Mouse (Mus musculus) limb, embryonic 15.5 days (tissue): ENCODE results near the gene Pcid2. TPM values are rescaled to one million over a fixed set of nuclear protein-coding genes. Genes with fewer than 3 reads are reported as not detected.
"Not testable (repeated sequence)": the region's sequence is repeated elsewhere in the genome, so short reads cannot be mapped to it uniquely, and the experiment has no call there.

Source experiments
- ATAC-seq: fragments of 200-750 bp; cut with Nextera tagmentation; 2 replicates; pipeline ENCODE4 v1.8.0; 2017; ENCODE audit warnings: low read depth, moderate TSS enrichment; ENCODE audit not compliant: insufficient number of reproducible peaks, low FRiP score, low TSS enrichment
- H3K27ac ChIP-seq: fragments of 300-500 bp; sonication (generic); 2 replicates; pipeline ENCODE4 v1.5.1; 2015; ENCODE audit warnings: moderate library complexity, mild to moderate bottlenecking, inconsistent platforms
- H3K27me3 ChIP-seq: fragments of 300-500 bp; sonication (generic); 2 replicates; pipeline ENCODE4 v1.6.1; 2015; ENCODE audit warnings: inconsistent platforms
- H3K36me3 ChIP-seq: fragments of 300-500 bp; sonication (generic); 2 replicates; pipeline ENCODE4 v1.6.1; 2015; ENCODE audit warnings: inconsistent platforms
- H3K4me1 ChIP-seq: fragments of 300-500 bp; sonication (generic); 2 replicates; pipeline ENCODE4 v1.6.1; 2015; ENCODE audit warnings: inconsistent platforms
- H3K4me2 ChIP-seq: fragments of 300-500 bp; sonication (generic); 2 replicates; pipeline ENCODE4 v1.6.1; 2015; ENCODE audit warnings: mild to moderate bottlenecking, inconsistent platforms
- H3K4me3 ChIP-seq: fragments of 300-500 bp; sonication (generic); 2 replicates; pipeline ENCODE4 v1.5.1; 2015; ENCODE audit warnings: mild to moderate bottlenecking, inconsistent platforms
- H3K9ac ChIP-seq: fragments of 300-500 bp; sonication (generic); 2 replicates; pipeline ENCODE4 v1.6.1; 2015; ENCODE audit warnings: inconsistent platforms
- H3K9me3 ChIP-seq: fragments of 300-500 bp; sonication (generic); 2 replicates; pipeline ENCODE4 v1.6.1; 2016; ENCODE audit warnings: inconsistent platforms
- WGBS: fragments of 180-500 bp; shearing (Covaris S2); methylation state at CpG from one replicate; pipeline ENCODE4 v1.1.7; 2015; 5-methylcytosine and 5-hydroxymethylcytosine counted together
- polyA plus RNA-seq: library from polyadenylated mRNA; unstranded; fragments of >200 nt; fragmentation: Nextera tagmentation; extraction: Ambion mirVana; gene quantifications from 2 replicates; pipeline ENCODE4 v1.2.1, GENCODE M21; 2015

The Pcid2 gene
- polyA plus RNA-seq, 1 experiment from 2014 or later: 37.8 TPM

DNA sequence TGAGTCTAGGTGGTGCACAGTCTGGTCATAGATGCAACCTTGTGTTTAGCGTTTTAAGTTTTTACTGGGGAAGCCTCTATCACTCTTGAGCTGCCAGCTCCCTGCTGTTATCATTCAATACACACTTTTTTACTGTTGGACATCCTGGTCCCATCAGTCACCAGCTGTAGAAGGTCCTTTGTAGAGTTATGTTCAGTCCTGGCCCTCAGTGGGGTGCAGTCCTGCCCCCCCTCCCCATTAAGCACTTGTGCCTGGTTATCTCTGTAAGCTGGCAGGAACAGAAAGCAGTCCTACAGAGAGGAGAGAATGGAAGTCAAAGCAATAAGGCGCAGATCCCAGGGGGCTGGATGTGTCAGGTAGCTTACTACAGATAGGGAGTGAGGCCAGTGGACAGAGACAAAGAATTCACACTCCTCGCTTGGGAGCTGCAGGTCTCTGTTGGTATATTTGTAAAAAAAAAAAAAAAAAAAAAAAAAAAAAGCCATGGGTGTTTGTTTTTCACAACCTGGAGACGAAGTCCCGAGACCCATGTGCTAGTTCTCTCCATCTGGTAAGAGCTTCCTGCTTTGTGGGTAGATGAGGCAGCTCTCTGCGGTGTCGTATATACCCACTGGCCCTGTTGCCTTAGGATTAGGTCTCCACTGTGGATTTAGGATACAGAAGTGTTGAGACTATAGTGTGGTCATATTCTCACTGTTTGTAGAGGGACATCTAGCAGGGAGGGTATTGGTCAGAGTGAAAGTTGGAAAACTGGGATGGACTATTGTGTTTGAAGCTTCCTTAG is 15.8 kb upstream of the Pcid2 start:
- WGBS: 89% methylated on average over 7 of the region's 7 CpGs
- no peaks in the 10 kb centered on the region for H3K27me3 ChIP-seq
- no peak for ATAC-seq
- no peak overlapping the region for H3K9ac ChIP-seq
- no peak overlapping the region for H3K4me2 ChIP-seq
- H3K9me3 ChIP-seq: no peaks in the 10 kb centered on the region
- peaks cover 82% of the 10 kb centered on the region for H3K36me3 ChIP-seq
- no peak overlapping the region for H3K27ac ChIP-seq
- no peaks in the 10 kb centered on the region for H3K4me1 ChIP-seq
- H3K4me3 ChIP-seq: no peak overlapping the region

DNA sequence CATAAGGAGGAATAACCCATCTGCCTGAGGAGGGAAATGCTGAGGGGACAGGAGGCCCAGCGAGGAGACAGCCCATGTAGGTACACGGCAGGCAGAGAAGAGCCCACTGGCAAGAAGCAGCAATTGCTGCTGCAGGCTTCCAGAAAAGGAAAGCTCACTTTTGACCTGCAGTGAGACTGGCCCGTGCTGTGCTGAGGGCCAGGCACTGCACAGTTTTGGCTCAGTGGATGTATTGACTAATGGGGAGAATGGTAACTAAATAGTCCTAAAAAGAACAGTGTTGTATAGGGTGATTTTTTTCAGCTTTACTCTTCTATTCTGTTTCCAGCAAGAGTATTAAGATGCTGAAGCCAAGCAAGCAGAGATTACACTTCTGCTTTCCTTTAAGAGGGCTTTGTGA is 13.3 kb upstream of the Pcid2 start:
- peaks cover 75% of the 10 kb centered on the region for H3K36me3 ChIP-seq
- no peak overlapping the region for H3K4me3 ChIP-seq
- H3K27ac ChIP-seq: no peak overlapping the region
- ATAC-seq: no peak
- no peaks in the 10 kb centered on the region for H3K9me3 ChIP-seq
- 85% methylated on average over 3 of the region's 3 CpGs for WGBS
- H3K9ac ChIP-seq: no peak overlapping the region
- no peaks in the 10 kb centered on the region for H3K4me1 ChIP-seq
- no peaks in the 10 kb centered on the region for H3K27me3 ChIP-seq
- no peak overlapping the region for H3K4me2 ChIP-seq

DNA sequence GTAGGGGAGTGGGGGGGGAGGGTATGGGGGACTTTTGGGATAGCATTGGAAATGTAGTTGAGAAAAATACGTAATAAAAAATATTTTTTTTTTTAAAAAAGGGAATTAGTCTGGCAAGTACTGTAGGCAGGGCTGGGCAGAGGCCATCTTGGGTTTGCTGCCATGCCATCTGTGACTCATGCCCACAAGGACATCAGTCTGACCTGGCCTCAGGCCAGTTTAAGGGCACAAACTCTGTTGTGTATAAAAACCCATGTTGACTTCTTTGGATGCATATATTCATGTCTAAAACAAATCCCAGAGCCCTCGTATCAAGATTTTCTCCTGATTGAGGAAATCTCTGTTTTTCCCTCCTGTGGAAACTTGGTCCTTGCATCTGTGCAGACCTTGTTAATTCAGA is 11.8 kb upstream of the Pcid2 start:
- no peak overlapping the region for H3K9ac ChIP-seq
- no peaks in the 10 kb centered on the region for H3K27me3 ChIP-seq
- no peak overlapping the region for H3K4me3 ChIP-seq
- no peak overlapping the region for H3K27ac ChIP-seq
- peaks cover 70% of the 10 kb centered on the region for H3K36me3 ChIP-seq
- no peak overlapping the region for H3K4me2 ChIP-seq
- 93% methylated on average over 2 of the region's 2 CpGs for WGBS
- no peaks in the 10 kb centered on the region for H3K9me3 ChIP-seq
- ATAC-seq: no peak
- H3K4me1 ChIP-seq: no peaks in the 10 kb centered on the region

DNA sequence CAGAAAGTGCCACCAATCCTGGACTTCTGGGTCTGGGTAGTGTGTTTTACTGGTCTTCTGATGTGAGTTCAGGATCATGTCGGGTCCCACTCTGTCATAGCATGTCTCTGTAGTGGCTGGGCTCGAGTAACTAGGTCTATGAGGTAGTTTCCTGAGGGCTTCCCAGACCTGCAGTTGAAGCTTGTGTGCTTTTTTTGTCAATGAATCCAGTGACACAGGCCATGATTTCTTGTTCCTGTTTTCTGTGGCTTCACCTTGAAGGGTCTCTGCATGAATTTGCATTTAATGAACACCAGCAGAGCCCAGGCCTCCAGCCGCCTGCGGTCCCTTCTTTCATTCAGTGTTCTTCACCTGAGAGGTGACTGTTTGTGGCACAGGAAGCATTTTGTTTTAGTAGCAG is 8.0 kb upstream of the Pcid2 start:
- Histone ChIP-seq H3K9ac (no peak overlapping the region), H3K36me3 (peaks cover 48% of the 10 kb centered on the region), H3K4me3 (no peak overlapping the region), H3K27me3 (no peaks in the 10 kb centered on the region), H3K9me3 (no peaks in the 10 kb centered on the region), H3K4me2 (no peak overlapping the region), H3K27ac (no peak overlapping the region), H3K4me1 (peaks cover 3% of the 10 kb centered on the region; the same call in 1 of the 2 replicates)
- ATAC-seq: no peak
- WGBS: 95% methylated on average over 4 of the region's 4 CpGs

DNA sequence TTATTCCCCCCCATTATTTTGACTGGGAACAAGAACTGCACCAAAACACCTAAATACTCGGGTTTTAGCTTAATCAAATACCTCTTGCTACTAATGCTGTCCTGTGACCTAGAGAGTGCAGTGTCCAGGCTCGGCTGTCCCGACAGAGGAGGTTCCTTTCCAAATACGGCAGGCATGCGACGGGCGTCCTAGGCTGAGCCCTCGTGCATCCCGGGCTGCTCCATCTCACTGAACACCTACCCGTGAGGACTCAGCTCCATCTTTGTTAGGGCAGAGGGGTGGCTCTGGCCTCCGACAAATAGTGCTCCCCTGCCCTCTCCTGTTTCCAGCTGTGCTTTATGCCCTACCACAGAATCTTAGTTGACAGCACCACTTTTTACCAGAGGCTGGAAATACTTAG is 6.7 kb upstream of the Pcid2 start:
- peaks cover 43% of the 10 kb centered on the region for H3K36me3 ChIP-seq
- WGBS: 88% methylated on average over 11 of the region's 11 CpGs
- no peaks in the 10 kb centered on the region for H3K9me3 ChIP-seq
- H3K9ac ChIP-seq: no peak overlapping the region
- no peaks in the 10 kb centered on the region for H3K27me3 ChIP-seq
- H3K4me3 ChIP-seq: no peak overlapping the region
- no peak for ATAC-seq
- H3K4me2 ChIP-seq: no peak overlapping the region
- peaks cover 10% of the 10 kb centered on the region; the same call in 1 of the 2 replicates for H3K4me1 ChIP-seq
- H3K27ac ChIP-seq: no peak overlapping the region

DNA sequence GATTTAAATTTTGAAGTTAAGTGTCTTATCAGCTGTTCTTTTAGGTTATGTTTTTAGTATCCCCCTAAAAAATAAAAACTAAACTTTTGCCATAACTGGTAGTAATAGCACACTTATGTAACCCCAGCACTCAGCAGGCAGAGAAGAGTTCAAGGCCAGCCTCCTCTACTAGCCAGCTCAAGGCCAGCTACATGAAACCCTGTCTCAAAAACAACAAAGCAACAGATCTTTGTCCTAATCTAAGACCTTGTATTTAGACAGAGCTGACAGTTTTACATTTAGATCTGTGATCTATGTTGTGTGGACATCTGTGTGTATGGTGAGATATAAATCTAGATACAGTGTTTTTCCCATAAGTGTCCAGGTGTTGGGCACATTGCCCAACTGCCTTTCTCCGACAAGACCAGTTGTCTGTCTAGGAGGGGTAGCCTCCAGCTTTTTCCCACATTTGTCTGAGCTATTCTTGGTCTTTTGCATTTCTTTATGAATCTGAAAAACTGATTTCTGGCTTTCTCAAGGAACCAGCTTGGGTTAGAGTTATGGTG is 4.2 kb upstream of the Pcid2 start:
- Histone ChIP-seq H3K4me2 (no peak overlapping the region), H3K27me3 (no peaks in the 10 kb centered on the region), H3K9me3 (no peaks in the 10 kb centered on the region), H3K9ac (no peak overlapping the region), H3K27ac (no peak overlapping the region), H3K4me1 (peaks cover 16% of the 10 kb centered on the region), H3K36me3 (peaks cover 31% of the 10 kb centered on the region), H3K4me3 (no peak overlapping the region)
- 39% methylated on average over 1 of the region's 1 CpGs for WGBS
- ATAC-seq: no peak

DNA sequence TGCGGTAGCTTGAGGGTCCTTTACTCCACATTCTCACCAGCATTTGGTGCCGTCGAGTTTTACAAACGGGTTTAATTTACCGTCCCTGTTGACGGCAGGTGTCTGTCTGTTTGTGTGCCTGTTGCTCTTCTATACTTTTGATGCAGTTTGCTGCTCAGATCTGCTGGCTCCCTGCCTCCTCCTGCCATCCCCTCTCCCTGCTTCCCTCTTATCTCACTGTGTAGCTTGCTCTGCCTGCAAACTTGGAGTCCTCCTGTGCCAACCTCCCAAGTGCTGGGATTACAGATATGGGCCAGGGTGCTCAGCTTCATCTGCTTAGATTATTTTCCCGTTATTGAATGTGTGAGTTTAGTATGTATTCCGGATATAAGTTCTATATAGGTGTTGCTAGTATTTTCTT is 3.7 kb upstream of the Pcid2 start:
- Histone ChIP-seq H3K36me3 (peaks cover 30% of the 10 kb centered on the region), H3K4me2 (no peak overlapping the region), H3K27ac (no peak overlapping the region), H3K27me3 (no peaks in the 10 kb centered on the region), H3K4me1 (peaks cover 19% of the 10 kb centered on the region), H3K9me3 (no peaks in the 10 kb centered on the region), H3K4me3 (no peak overlapping the region), H3K9ac (no peak overlapping the region)
- no peak for ATAC-seq
- 88% methylated on average over 8 of the region's 8 CpGs for WGBS

DNA sequence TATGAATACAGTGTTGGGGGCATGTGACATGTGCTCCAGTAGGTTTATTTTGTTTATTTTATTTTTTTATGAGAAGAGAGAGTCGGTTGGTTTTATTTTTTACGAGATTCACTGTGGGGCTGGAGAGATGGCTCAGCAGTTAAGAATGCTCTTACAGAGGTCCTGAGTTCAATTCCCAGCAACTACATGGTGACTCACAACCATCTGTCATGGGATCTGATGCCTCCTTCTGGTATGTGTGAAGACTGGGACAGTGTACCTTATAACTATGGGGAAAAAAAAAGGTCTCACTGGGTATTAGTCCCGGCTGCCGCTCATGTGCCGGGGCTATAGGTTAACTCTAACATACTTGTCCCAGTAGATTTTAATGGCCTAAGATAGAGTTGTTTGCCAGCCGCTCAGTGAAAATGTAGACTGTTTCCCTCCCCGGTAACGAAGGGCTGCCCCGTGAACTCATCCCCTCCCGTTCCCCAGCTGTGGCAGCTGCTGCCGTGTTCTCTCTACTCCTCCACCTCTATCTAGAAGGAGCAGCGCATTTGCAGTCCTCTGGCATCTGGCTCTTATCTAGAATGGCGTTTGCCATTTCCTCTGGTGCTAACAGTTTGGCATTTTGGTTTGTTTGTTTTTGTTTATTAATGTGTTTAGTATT is 2.9 kb upstream of the Pcid2 start:
- peaks cover 21% of the 10 kb centered on the region for H3K36me3 ChIP-seq
- no peak overlapping the region for H3K9ac ChIP-seq
- no peak overlapping the region for H3K4me2 ChIP-seq
- H3K27me3 ChIP-seq: no peaks in the 10 kb centered on the region
- no peak overlapping the region for H3K4me3 ChIP-seq
- H3K27ac ChIP-seq: no peak overlapping the region
- H3K4me1 ChIP-seq: peaks cover 25% of the 10 kb centered on the region
- no peak for ATAC-seq
- WGBS: 82% methylated on average over 13 of the region's 13 CpGs
- H3K9me3 ChIP-seq: no peaks in the 10 kb centered on the region

DNA sequence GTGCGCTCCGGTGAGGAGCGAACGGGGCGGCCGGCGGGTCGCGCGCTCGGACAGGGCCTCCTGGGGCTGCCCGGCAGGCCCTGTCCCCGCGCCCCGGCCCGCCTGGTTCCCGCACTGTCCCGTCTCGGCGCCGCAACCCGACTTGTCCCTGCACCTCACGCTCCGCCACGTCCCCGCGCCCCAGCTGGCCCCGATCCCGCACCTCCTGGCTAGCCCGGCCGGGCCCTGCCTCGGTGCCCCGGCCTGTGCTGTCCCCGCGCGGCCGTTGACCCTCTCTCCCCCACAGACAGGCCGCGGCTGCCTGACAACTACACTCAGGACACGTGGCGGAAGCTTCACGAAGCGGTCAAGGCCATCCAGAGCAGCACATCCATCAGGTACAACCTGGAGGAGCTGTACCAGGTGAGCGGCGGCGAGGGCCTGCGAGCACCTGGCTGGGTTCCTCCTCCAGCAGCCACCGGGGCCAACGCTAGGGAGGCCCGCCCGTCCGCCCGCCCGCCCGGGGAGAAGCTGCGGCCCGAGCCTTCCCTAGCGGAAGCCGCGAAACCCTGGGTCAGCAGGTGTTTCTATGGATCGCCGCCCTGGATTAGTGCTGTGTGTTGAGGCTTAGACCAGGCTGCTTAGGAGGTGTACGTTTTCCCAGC is 771 bp upstream of the Pcid2 start:
- H3K36me3 ChIP-seq: peaks cover 16% of the 10 kb centered on the region
- peak overlapping the region; percentile 89 for H3K27ac ChIP-seq
- peaks cover 25% of the 10 kb centered on the region for H3K4me1 ChIP-seq
- H3K9me3 ChIP-seq: no peaks in the 10 kb centered on the region
- H3K27me3 ChIP-seq: no peaks in the 10 kb centered on the region
- peak overlapping the region; percentile 95 for H3K4me3 ChIP-seq
- H3K9ac ChIP-seq: peak overlapping the region; percentile 99
- peak; percentile 41; the same call in 1 of the 2 replicates for ATAC-seq
- H3K4me2 ChIP-seq: peak overlapping the region; percentile 82
- under 1% methylated on average over 61 of the region's 63 CpGs for WGBS

DNA sequence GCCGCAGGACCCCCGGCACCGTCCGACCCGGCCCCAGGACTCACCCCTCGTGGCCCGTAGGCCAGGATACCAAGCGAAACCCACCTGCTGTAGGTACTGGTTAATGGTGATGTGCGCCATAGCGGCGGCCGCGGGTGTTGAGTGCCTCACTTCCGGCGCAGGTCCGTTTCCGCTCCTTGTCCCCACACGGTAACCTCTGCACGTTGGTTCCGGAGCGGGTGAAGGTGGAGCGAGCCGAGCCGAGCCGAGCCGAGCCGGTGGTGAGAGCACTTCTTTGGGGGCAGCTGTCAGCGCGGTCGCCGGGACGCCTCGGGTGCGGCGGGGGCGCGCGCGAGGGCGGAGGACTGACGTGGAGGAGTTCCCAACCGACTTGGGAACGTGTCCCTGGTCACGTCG is 570 bp downstream of the Pcid2 start:
- Histone ChIP-seq H3K9me3 (no peaks in the 10 kb centered on the region), H3K27ac (peak overlapping the region; percentile 93), H3K4me3 (peak overlapping the region; percentile 95), H3K4me1 (peaks cover 25% of the 10 kb centered on the region), H3K9ac (peak overlapping the region; percentile 82), H3K27me3 (no peaks in the 10 kb centered on the region), H3K4me2 (peak overlapping the region; percentile 82), H3K36me3 (peaks cover 20% of the 10 kb centered on the region)
- ATAC-seq: peak; percentile 72
- under 1% methylated on average over 45 of the region's 45 CpGs for WGBS

DNA sequence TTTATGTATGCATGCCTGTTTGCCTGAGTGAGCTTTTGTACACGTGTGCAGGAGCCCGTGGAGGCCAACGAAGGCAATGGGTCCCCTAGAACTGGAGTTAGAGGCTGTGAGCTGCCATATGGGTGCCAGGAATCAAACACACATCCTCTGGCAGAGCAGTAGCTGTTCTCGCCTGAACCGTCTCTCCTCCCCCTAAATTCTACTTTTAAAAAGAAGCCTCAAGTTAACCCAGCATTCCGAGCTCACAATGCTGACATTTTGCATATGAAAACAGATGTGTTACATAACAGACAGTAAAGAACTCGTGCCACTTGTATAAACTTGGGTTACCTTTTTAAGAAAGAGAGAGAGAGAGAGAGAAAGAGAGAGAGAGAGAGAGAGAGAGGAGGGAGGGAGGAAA is 27.7 kb downstream of the Pcid2 start:
- WGBS: 90% methylated on average over 7 of the region's 7 CpGs
- H3K4me1 ChIP-seq: no peaks in the 10 kb centered on the region
- H3K9ac ChIP-seq: no peak overlapping the region
- no peaks in the 10 kb centered on the region for H3K9me3 ChIP-seq
- no peaks in the 10 kb centered on the region for H3K27me3 ChIP-seq
- no peak for ATAC-seq
- no peak overlapping the region for H3K4me3 ChIP-seq
- H3K27ac ChIP-seq: no peak overlapping the region
- peaks cover 94% of the 10 kb centered on the region for H3K36me3 ChIP-seq
- H3K4me2 ChIP-seq: no peak overlapping the region

DNA sequence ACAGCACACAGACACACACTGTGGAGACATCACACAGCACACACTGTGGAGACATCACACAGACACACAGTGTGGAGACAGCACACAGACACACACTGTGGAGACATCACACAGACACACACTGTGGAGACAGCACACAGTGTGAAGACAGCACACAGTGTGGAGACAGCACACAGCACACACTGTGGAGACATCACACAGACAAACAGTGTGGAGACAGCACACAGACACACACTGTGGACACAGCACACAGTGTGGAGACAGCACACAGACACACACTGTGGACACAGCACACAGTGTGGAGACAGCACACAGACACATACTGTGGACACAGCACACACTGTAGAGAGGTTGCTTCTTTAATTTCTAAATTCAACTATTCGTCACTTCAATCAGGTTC is 29.7 kb downstream of the Pcid2 start:
- WGBS: 88% methylated on average over 1 of the region's 1 CpGs

More for the DNA sequence above, 29.7 kb downstream of the Pcid2 start:
- not testable (repeated sequence) for H3K9ac ChIP-seq, ATAC-seq, H3K27ac ChIP-seq, H3K9me3 ChIP-seq, H3K4me1 ChIP-seq, H3K27me3 ChIP-seq, H3K4me2 ChIP-seq, H3K4me3 ChIP-seq
- H3K36me3 ChIP-seq: peaks cover 75% of the 10 kb centered on the region
